Mouse (Mus musculus): ENCODE measurements around the gene Mrpl53. TPM values are rescaled to one million over a fixed set of nuclear protein-coding genes. Genes with fewer than 3 reads are reported as not detected.

Gene Mrpl53
- 31.8 TPM for polyA plus RNA-seq (2015; fragmentation: Illumina TruSeq; extraction: RNeasy Lipid Tissue Mini Kit (QIAGEN cat#74804); ENCODE audit: insufficient read depth, low read depth, low replicate concordance)

GRCm38 (mm10) chr6:83108762-83109668 is at the start of gene Mrpl53:
TSS of gene Mrpl53 (plus strand) at chr6:83109040.

DNA sequence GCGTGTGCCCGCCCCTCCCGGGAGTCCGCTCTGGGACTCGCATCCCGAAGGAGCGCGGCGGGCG is 38.8 kb upstream of the Mrpl53 start, which contains the start of gene Tlx2:
Gene Tlx2, minus strand, starts transcription at position 47 of the 64 bp plus-strand sequence.

DNA sequence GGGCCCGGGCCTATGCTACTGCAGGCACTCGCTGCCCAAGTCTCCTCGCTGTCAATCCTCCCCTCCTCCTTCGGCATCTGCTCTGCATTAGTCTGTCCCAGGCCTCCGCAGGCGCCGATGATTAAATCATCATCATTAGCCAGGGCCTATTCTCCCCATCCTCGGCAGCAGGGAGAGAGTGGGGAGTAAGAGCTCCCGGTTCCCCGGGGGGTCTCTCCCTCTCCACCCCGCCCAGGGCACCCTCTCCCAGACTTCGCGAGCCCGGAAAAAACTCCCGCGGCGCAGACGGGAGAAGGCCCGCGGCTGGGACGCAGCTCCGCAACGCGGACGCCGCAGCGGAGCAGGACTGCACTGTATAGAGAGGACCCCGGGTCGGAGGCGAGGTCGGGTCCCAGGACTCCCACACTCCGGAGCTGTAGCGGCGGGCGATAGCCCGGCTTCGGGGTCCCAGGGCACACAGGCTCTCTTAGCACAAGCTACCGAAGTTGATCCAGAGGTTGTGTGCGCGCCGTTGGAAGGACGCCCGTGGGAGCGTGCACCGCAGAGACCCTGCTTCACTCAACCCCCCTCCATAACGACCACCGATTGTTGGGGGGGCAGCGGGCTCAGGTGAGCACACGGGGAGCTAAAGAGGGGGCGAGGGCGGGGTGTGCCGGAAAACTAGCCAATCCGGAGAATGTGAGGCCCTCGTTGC is 31.1 kb upstream of the Mrpl53 start, which contains the start of gene Pcgf1:
Gene Pcgf1, plus strand, starts transcription at position 240 of the 694 bp plus-strand sequence.

GRCm38 (mm10) chr6:83086121-83087035 is 22.5 kb upstream of the Mrpl53 start, which contains the start of gene Lbx2:
TSS of gene Lbx2 (plus strand) at chr6:83086367.

GRCm38 (mm10) chr6:83101316-83101687 is 7.5 kb upstream of the Mrpl53 start, which contains the start of the genes Ccdc142 and Gm42688:
TSS of gene Ccdc142 (plus strand) at chr6:83101601.
TSS of gene Gm42688 (plus strand) at chr6:83101617.

GRCm38 (mm10) chr6:83115011-83115671 is 6.3 kb downstream of the Mrpl53 start, which contains the start of gene Mogs:
TSS of gene Mogs (plus strand) at chr6:83115496.

DNA sequence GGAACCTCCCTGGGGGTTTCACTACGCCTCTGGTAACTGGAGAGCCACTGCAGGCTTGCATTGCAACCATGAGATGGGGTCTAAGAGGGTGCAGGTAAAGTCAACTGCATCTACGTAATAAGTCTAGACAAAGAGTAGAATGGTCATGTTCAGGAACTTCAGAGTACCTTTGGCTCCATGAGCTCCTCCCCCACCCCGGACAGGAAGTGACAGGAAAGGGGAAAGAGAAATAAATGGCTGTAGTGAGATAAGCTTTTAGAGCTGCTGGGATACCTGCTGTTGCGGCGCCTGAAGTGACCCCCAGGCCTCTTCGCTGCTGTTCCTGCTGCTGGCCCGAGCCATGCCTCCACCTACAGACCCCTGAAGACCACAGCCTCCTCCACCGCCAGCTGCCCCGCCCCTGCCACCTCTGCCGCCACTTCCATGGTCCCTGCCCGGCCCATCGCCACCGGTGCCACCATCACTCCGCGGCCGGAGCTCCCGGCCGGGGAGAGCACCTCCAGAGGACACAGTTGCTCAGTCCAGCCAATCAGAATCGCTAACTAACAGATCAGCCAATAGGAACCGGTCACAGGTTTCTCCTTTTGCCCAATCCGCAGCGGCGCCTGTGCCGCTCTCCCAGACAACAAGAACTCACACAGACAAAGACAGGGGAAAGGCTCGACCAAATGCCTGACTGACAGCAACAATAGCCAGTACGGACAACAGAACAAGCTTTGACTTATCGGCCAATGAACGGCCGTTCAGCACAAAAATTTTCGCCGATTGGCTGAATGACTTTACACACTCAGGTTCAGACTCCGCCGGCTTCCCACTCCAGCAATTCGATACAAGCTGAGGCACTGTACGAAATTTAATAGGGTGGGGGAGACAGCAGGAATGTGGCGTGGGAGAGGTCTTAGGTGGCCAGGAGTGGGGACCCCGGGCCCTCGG is 12.4 kb downstream of the Mrpl53 start, which contains the start of gene Wbp1:
Gene Wbp1, minus strand, starts transcription at position 630 of the 933 bp plus-strand sequence.

GRCm38 (mm10) chr6:83125331-83125730 is 16.5 kb downstream of the Mrpl53 start, which contains the start of gene Ino80b:
TSS of gene Ino80b (minus strand) at chr6:83125431.

GRCm38 (mm10) chr6:83134951-83135513 is 26.2 kb downstream of the Mrpl53 start, which contains the start of gene Rtkn:
TSS of gene Rtkn (plus strand) at chr6:83135463.

GRCm38 (mm10) chr6:83156259-83156684 is 47.4 kb downstream of the Mrpl53 start, which contains the start of the genes Wdr54 and 1700003E16Rik:
TSS of gene Wdr54 (minus strand) at chr6:83156397.
TSS of gene 1700003E16Rik (plus strand) at chr6:83156404.

Other genes starting within 250 kb of the Mrpl53 start
- 0.26 TPM for gene Sema4f, start 169.3 kb upstream of the Mrpl53 start, polyA plus RNA-seq (2015; fragmentation: Illumina TruSeq; extraction: RNeasy Lipid Tissue Mini Kit (QIAGEN cat#74804); ENCODE audit: insufficient read depth, low read depth, low replicate concordance)
- not detected for gene M1ap, start 162.1 kb upstream of the Mrpl53 start, polyA plus RNA-seq (2015; fragmentation: Illumina TruSeq; extraction: RNeasy Lipid Tissue Mini Kit (QIAGEN cat#74804); ENCODE audit: insufficient read depth, low read depth, low replicate concordance)
- 1.8 TPM for gene Dok1, start 75.6 kb upstream of the Mrpl53 start, polyA plus RNA-seq (2015; fragmentation: Illumina TruSeq; extraction: RNeasy Lipid Tissue Mini Kit (QIAGEN cat#74804); ENCODE audit: insufficient read depth, low read depth, low replicate concordance)
- 1.8 TPM for gene Loxl3, start 74.9 kb upstream of the Mrpl53 start, polyA plus RNA-seq (2015; fragmentation: Illumina TruSeq; extraction: RNeasy Lipid Tissue Mini Kit (QIAGEN cat#74804); ENCODE audit: insufficient read depth, low read depth, low replicate concordance)
- 146 TPM for gene Aup1, start 54.5 kb upstream of the Mrpl53 start, polyA plus RNA-seq (2015; fragmentation: Illumina TruSeq; extraction: RNeasy Lipid Tissue Mini Kit (QIAGEN cat#74804); ENCODE audit: insufficient read depth, low read depth, low replicate concordance)
- 40.7 TPM for gene Htra2, start 53.8 kb upstream of the Mrpl53 start, polyA plus RNA-seq (2015; fragmentation: Illumina TruSeq; extraction: RNeasy Lipid Tissue Mini Kit (QIAGEN cat#74804); ENCODE audit: insufficient read depth, low read depth, low replicate concordance)
- 1.5 TPM for gene Dqx1, start 51.2 kb upstream of the Mrpl53 start, polyA plus RNA-seq (2015; fragmentation: Illumina TruSeq; extraction: RNeasy Lipid Tissue Mini Kit (QIAGEN cat#74804); ENCODE audit: insufficient read depth, low read depth, low replicate concordance)
- not detected for gene Tlx2, start 38.7 kb upstream of the Mrpl53 start, polyA plus RNA-seq (2015; fragmentation: Illumina TruSeq; extraction: RNeasy Lipid Tissue Mini Kit (QIAGEN cat#74804); ENCODE audit: insufficient read depth, low read depth, low replicate concordance)
- 7.6 TPM for gene Pcgf1, start 31.2 kb upstream of the Mrpl53 start, polyA plus RNA-seq (2015; fragmentation: Illumina TruSeq; extraction: RNeasy Lipid Tissue Mini Kit (QIAGEN cat#74804); ENCODE audit: insufficient read depth, low read depth, low replicate concordance)
- not detected for gene Lbx2, start 22.7 kb upstream of the Mrpl53 start, polyA plus RNA-seq (2015; fragmentation: Illumina TruSeq; extraction: RNeasy Lipid Tissue Mini Kit (QIAGEN cat#74804); ENCODE audit: insufficient read depth, low read depth, low replicate concordance)
- gene Ccdc142, start 7.4 kb upstream of the Mrpl53 start, polyA plus RNA-seq (2015; fragmentation: Illumina TruSeq; extraction: RNeasy Lipid Tissue Mini Kit (QIAGEN cat#74804); ENCODE audit: insufficient read depth, low read depth, low replicate concordance): not detected
- gene Gm42688, start 7.4 kb upstream of the Mrpl53 start, polyA plus RNA-seq (2015; fragmentation: Illumina TruSeq; extraction: RNeasy Lipid Tissue Mini Kit (QIAGEN cat#74804); ENCODE audit: insufficient read depth, low read depth, low replicate concordance): 1.1 TPM
- 16.5 TPM for gene Mogs, start 6.5 kb downstream of the Mrpl53 start, polyA plus RNA-seq (2015; fragmentation: Illumina TruSeq; extraction: RNeasy Lipid Tissue Mini Kit (QIAGEN cat#74804); ENCODE audit: insufficient read depth, low read depth, low replicate concordance)
- 42.1 TPM for gene Wbp1, start 12.5 kb downstream of the Mrpl53 start, polyA plus RNA-seq (2015; fragmentation: Illumina TruSeq; extraction: RNeasy Lipid Tissue Mini Kit (QIAGEN cat#74804); ENCODE audit: insufficient read depth, low read depth, low replicate concordance)
- gene Ino80b, start 16.4 kb downstream of the Mrpl53 start, polyA plus RNA-seq (2015; fragmentation: Illumina TruSeq; extraction: RNeasy Lipid Tissue Mini Kit (QIAGEN cat#74804); ENCODE audit: insufficient read depth, low read depth, low replicate concordance): 6.9 TPM
- gene Rtkn, start 26.4 kb downstream of the Mrpl53 start, polyA plus RNA-seq (2015; fragmentation: Illumina TruSeq; extraction: RNeasy Lipid Tissue Mini Kit (QIAGEN cat#74804); ENCODE audit: insufficient read depth, low read depth, low replicate concordance): 12.4 TPM
- 1.5 TPM for gene Wdr54, start 47.4 kb downstream of the Mrpl53 start, polyA plus RNA-seq (2015; fragmentation: Illumina TruSeq; extraction: RNeasy Lipid Tissue Mini Kit (QIAGEN cat#74804); ENCODE audit: insufficient read depth, low read depth, low replicate concordance)
- not detected for gene 1700003E16Rik, start 47.4 kb downstream of the Mrpl53 start, polyA plus RNA-seq (2015; fragmentation: Illumina TruSeq; extraction: RNeasy Lipid Tissue Mini Kit (QIAGEN cat#74804); ENCODE audit: insufficient read depth, low read depth, low replicate concordance)
- gene Dctn1, start 56.9 kb downstream of the Mrpl53 start, polyA plus RNA-seq (2015; fragmentation: Illumina TruSeq; extraction: RNeasy Lipid Tissue Mini Kit (QIAGEN cat#74804); ENCODE audit: insufficient read depth, low read depth, low replicate concordance): 29.3 TPM
- gene Slc4a5, start 110.8 kb downstream of the Mrpl53 start, polyA plus RNA-seq (2015; fragmentation: Illumina TruSeq; extraction: RNeasy Lipid Tissue Mini Kit (QIAGEN cat#74804); ENCODE audit: insufficient read depth, low read depth, low replicate concordance): not detected
- 19.5 TPM for gene Mthfd2, start 216.9 kb downstream of the Mrpl53 start, polyA plus RNA-seq (2015; fragmentation: Illumina TruSeq; extraction: RNeasy Lipid Tissue Mini Kit (QIAGEN cat#74804); ENCODE audit: insufficient read depth, low read depth, low replicate concordance)
- 11.3 TPM for gene Mob1a, start 217.0 kb downstream of the Mrpl53 start, polyA plus RNA-seq (2015; fragmentation: Illumina TruSeq; extraction: RNeasy Lipid Tissue Mini Kit (QIAGEN cat#74804); ENCODE audit: insufficient read depth, low read depth, low replicate concordance)
- gene Bola3, start 240.1 kb downstream of the Mrpl53 start, polyA plus RNA-seq (2015; fragmentation: Illumina TruSeq; extraction: RNeasy Lipid Tissue Mini Kit (QIAGEN cat#74804); ENCODE audit: insufficient read depth, low read depth, low replicate concordance): 5.8 TPM

All from pancreas, adult 10 weeks (tissue).